Mouse (Mus musculus) forebrain, embryonic 15.5 days (tissue): ENCODE results near the gene M1ap. TPM values are rescaled to one million over a fixed set of nuclear protein-coding genes. Genes with fewer than 3 reads are reported as not detected.

ENCODE experiments used
- ATAC-seq: fragments of 200-750 bp; cut with Nextera tagmentation; replicated peaks from 2 replicates; pipeline ENCODE4 v1.8.0; 2017; ENCODE audit warnings: mild to moderate bottlenecking, moderate TSS enrichment, moderate library complexity
- H3K27ac ChIP-seq: fragments of 300-500 bp; sonication (generic); replicated peaks from 2 replicates; pipeline ENCODE4 v1.5.1; 2015; ENCODE audit warnings: mild to moderate bottlenecking, inconsistent platforms
- H3K27me3 ChIP-seq: fragments of 300-500 bp; sonication (generic); 2 replicates; pipeline ENCODE4 v1.6.1; 2015; ENCODE audit warnings: inconsistent platforms
- H3K36me3 ChIP-seq: fragments of 300-500 bp; sonication (generic); 2 replicates; pipeline ENCODE4 v1.6.1; 2015; ENCODE audit warnings: mild to moderate bottlenecking, inconsistent platforms
- H3K4me1 ChIP-seq: fragments of 300-500 bp; sonication (generic); 2 replicates; pipeline ENCODE4 v1.6.1; 2015; ENCODE audit warnings: inconsistent platforms
- H3K4me2 ChIP-seq: fragments of 300-500 bp; sonication (generic); replicated peaks from 2 replicates; pipeline ENCODE4 v1.6.1; 2015; ENCODE audit warnings: mild to moderate bottlenecking, inconsistent platforms
- H3K4me3 ChIP-seq: fragments of 300-500 bp; sonication (generic); 2 replicates; pipeline ENCODE4 v1.5.1; 2015; ENCODE audit warnings: mild to moderate bottlenecking, inconsistent platforms
- H3K9ac ChIP-seq: fragments of 300-500 bp; sonication (generic); replicated peaks from 2 replicates; pipeline ENCODE4 v1.6.1; 2015; ENCODE audit warnings: mild to moderate bottlenecking, inconsistent platforms
- H3K9me3 ChIP-seq: fragments of 300-500 bp; sonication (generic); 2 replicates; pipeline ENCODE4 v1.6.1; 2016; ENCODE audit warnings: inconsistent platforms
- WGBS: fragments of 180-500 bp; shearing (Covaris S2); methylation state at CpG from one replicate; pipeline ENCODE4 v1.1.7; 2015; ENCODE audit warnings: mixed read lengths; 5-methylcytosine and 5-hydroxymethylcytosine counted together
- polyA plus RNA-seq: library from polyadenylated mRNA; unstranded; fragments of >200 nt; fragmentation: Nextera tagmentation; extraction: Ambion mirVana; gene quantifications from 2 replicates; pipeline ENCODE4 v1.2.1, GENCODE M21; 2015

The M1ap gene
- polyA plus RNA-seq, 1 experiment from 2014 or later, result not detected

DNA sequence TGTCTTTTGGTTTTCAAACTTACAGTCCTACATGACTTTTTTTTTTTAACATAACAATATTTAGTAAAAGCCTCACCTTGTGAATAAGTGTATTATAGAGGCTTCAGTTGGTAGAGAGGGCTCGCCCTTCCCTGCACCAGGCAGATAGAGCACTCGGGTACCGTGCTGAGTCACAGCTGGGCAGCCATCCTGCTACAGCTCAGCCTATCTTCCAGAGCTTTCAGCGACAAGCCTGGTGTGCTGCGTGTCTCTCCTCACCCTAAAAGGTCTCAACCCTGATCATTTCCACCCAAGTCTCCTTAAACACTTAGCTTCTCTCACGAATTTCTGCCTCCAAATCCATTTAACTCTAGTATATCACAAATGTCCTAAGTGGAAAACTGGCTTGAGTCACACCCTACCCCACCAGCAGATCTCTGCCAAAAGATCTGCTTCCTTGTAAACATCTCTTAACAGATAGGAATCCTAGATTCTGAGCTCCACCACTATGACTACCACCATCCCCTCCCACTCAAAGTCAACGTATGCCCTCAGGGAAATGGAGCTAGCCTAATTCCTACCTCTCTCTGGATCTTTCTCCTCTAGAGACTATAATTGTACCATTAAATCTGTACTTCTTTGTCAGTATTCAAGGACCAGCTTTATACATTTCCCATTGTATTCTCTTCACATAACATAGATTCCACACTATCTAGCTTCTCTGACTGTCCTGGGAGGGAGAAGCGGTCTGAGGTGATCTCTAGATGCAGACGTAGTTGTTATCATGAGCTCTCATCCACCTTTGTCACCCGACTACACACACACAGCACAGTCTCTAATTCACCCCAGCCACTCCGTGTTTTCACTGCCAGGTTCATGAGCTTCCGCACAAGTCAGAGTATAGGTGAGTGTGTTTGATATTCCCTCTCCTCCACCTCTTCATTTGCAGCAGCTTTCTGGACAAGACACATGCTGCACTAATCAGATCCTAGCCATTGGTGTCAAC lies 68.1 kb downstream of the M1ap start:
- Histone ChIP-seq H3K4me1 (no peaks in the 10 kb centered on the region), H3K27ac (no peak overlapping the region), H3K36me3 (no peaks in the 10 kb centered on the region), H3K9me3 (no peaks in the 10 kb centered on the region), H3K4me3 (no peak overlapping the region), H3K27me3 (no peaks in the 10 kb centered on the region), H3K9ac (no peak overlapping the region), H3K4me2 (no peak overlapping the region)
- no peak for ATAC-seq
- 74% methylated on average over 12 of the region's 12 CpGs for WGBS

DNA sequence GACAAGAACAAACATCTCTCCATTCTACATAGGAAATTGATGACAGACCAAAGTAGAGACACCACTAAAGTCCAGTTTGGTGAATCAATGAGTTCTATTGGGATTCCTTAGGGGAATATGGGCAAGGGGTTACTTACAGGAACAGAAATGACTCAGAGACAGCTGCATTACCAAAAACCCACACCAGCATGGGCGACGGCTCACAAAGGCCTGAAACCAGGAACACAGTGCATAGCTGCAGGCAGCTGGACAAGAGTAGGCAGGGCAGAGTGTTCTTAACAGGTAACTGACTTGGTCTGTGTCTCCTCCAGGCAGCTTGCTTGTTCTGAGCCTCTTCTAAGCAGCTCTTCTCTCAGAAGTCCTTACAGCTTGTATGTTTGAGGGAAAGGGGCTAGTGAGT lies 69.0 kb downstream of the M1ap start:
- Histone ChIP-seq H3K27ac (no peak overlapping the region), H3K9me3 (no peaks in the 10 kb centered on the region), H3K4me1 (no peaks in the 10 kb centered on the region), H3K27me3 (no peaks in the 10 kb centered on the region), H3K36me3 (no peaks in the 10 kb centered on the region), H3K4me3 (no peak overlapping the region), H3K9ac (no peak overlapping the region), H3K4me2 (no peak overlapping the region)
- no peak for ATAC-seq
- WGBS, result 91% methylated on average over 2 of the region's 2 CpGs

DNA sequence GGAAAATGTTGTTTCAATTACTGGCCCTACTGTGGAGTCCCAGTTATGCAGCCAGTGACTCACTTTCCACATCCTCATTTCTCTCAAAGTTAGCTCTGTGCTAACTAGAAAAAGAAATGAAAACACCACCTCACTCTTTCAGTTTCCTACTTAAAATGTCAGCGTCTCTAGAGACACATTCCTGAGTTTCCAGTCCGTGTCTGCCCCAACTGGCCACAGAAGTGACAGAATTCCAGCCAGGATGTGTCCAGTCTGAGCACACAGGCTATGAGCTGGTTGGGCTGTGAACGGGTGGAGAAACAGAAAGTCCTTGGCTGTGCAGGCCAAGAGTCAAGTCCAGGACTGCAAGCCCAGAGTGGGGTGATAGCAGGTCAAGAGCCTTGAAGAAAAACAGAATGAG lies 70.5 kb downstream of the M1ap start:
- no peaks in the 10 kb centered on the region for H3K9me3 ChIP-seq
- no peak overlapping the region for H3K27ac ChIP-seq
- H3K27me3 ChIP-seq, result no peaks in the 10 kb centered on the region
- no peaks in the 10 kb centered on the region for H3K4me1 ChIP-seq
- H3K9ac ChIP-seq, result no peak overlapping the region
- H3K4me2 ChIP-seq, result no peak overlapping the region
- H3K4me3 ChIP-seq, result no peak overlapping the region
- ATAC-seq, result no peak
- H3K36me3 ChIP-seq, result no peaks in the 10 kb centered on the region
- WGBS, result 82% methylated on average over 3 of the region's 3 CpGs

DNA sequence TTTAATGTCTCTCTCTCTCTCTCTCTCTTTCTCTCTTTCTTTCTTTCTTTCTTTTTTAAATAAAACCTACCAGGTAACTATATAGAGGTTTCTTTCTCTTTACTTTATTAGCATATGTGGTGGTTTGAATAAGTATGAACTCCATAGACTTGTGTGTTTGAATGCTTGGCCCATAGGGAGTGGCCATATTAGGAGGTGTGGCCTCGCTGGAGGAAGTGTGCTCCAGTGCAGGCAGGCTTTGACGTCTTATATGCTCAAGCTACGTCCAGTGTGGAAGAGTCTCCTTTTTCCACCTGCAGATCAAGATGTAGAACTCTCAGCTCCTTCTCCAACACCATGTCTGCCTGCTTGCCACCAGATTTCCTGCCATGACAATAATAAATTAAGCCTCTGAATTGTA lies 72.3 kb downstream of the M1ap start:
- H3K36me3 ChIP-seq, result no peaks in the 10 kb centered on the region
- H3K4me3 ChIP-seq, result no peak overlapping the region
- H3K4me1 ChIP-seq, result no peaks in the 10 kb centered on the region
- H3K27ac ChIP-seq, result no peak overlapping the region
- H3K9me3 ChIP-seq, result no peaks in the 10 kb centered on the region
- no peaks in the 10 kb centered on the region for H3K27me3 ChIP-seq
- 75% methylated on average over 3 of the region's 3 CpGs for WGBS
- H3K9ac ChIP-seq, result no peak overlapping the region
- no peak overlapping the region for H3K4me2 ChIP-seq
- ATAC-seq, result no peak

DNA sequence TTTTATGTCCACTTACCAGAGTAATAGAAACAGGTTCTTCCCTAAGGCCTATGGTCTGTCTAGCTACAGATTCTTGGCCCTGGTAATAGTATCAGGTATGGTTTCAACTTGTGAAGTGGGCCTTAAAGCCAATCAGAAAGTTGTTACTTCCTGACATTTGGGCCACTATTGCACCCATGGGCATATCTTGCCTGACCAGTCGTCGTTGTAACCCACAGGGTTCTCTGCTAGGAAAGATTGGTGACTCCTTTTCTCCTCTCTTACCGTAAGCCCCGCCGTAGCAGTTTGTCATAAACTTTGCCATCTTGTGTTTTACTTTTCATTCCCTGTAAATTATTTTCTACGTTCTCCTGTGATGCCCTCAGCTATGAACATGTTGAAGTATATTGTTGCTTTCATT lies 73.4 kb downstream of the M1ap start:
- 87% methylated on average over 6 of the region's 6 CpGs for WGBS
- H3K4me2 ChIP-seq, result no peak overlapping the region
- H3K27me3 ChIP-seq, result no peaks in the 10 kb centered on the region
- no peak overlapping the region for H3K27ac ChIP-seq
- ATAC-seq, result no peak
- no peak overlapping the region for H3K4me3 ChIP-seq
- H3K9ac ChIP-seq, result no peak overlapping the region
- no peaks in the 10 kb centered on the region for H3K36me3 ChIP-seq
- no peaks in the 10 kb centered on the region for H3K4me1 ChIP-seq
- no peaks in the 10 kb centered on the region for H3K9me3 ChIP-seq

DNA sequence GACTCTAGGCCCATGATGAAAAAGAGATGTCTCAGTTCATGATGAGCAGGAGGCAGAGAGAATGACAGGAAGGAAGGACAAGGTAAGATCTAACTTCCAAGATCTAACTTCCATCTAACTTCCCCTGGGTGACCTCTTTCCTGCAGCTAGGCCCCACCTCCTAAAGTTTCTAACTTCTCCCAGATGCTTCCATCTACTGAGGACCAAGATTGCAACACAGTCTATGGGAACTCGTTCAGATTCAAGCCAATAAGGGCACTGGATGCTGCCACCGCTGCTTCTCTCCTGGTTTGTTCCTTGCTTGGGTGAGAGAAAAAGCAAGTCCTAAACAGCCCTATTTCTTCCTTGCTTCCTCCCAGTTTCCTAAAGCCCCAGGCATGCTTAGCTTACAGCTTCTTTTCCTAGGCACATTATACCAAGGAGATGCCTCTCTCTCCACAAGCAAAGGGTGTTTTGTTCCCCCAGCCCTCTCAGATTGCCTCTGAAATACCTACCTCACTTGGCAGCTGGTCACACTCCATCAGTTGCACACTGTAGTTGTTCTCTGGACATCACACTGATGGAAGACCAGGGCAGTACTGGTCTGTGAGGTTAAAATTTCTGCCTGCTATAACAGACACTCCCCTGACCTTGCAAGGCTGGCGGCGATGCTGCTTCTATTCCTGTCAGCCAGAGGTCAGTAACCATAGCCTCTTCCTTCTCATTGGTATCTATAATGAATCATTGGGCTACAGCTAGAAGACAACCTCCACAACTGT lies 74.3 kb downstream of the M1ap start:
- Histone ChIP-seq H3K4me2 (no peak overlapping the region), H3K4me3 (no peak overlapping the region), H3K27me3 (no peaks in the 10 kb centered on the region), H3K36me3 (no peaks in the 10 kb centered on the region), H3K9me3 (no peaks in the 10 kb centered on the region), H3K9ac (no peak overlapping the region), H3K4me1 (no peaks in the 10 kb centered on the region), H3K27ac (no peak overlapping the region)
- ATAC-seq, result no peak
- WGBS, result 85% methylated on average over 4 of the region's 4 CpGs

DNA sequence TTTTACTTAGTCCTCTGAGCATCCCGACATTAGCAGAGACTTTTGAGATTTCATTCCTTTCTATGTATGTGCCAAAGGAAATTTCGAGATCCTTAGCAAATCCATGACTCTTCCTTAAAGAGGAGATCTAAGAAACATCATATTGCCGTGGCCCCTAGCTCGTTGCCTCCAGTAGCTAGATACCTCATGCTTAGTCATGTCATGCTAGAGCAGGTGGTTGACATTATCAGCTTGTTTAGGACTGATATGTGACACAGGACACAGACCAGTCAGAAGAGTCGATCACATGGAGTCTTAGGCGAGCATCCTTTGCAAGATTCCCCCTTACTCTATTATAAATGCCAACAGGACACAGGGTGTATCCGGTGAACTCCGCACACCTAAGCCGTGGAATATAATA lies 76.3 kb downstream of the M1ap start:
- Histone ChIP-seq H3K27ac (no peak overlapping the region), H3K9ac (no peak overlapping the region), H3K4me2 (no peak overlapping the region), H3K27me3 (no peaks in the 10 kb centered on the region), H3K36me3 (no peaks in the 10 kb centered on the region), H3K4me3 (no peak overlapping the region), H3K4me1 (no peaks in the 10 kb centered on the region), H3K9me3 (no peaks in the 10 kb centered on the region)
- 85% methylated on average over 9 of the region's 9 CpGs for WGBS
- no peak for ATAC-seq

DNA sequence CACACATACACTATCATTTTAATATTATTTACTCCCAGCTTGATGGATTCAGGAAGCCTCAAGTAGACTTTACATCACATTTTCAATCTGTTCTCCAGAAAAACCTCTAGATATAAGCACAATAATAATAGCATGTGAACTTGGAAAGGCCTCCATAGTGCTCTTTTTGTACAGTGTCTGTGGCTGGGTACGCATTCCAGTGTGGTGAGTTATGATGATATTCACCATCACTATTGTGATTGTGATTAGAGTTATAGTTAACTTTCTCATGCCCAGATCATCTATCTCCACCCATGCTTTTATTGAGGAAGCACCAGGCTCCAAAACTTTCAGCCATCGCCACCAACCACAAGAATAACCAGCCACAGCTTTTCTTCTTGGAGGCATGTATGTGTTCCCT lies 77.1 kb downstream of the M1ap start:
- no peaks in the 10 kb centered on the region for H3K36me3 ChIP-seq
- H3K9me3 ChIP-seq, result no peaks in the 10 kb centered on the region
- ATAC-seq, result no peak
- no peaks in the 10 kb centered on the region for H3K4me1 ChIP-seq
- no peak overlapping the region for H3K9ac ChIP-seq
- H3K27ac ChIP-seq, result no peak overlapping the region
- no peaks in the 10 kb centered on the region for H3K27me3 ChIP-seq
- no peak overlapping the region for H3K4me2 ChIP-seq
- H3K4me3 ChIP-seq, result no peak overlapping the region
- WGBS, result 86% methylated on average over 2 of the region's 2 CpGs

DNA sequence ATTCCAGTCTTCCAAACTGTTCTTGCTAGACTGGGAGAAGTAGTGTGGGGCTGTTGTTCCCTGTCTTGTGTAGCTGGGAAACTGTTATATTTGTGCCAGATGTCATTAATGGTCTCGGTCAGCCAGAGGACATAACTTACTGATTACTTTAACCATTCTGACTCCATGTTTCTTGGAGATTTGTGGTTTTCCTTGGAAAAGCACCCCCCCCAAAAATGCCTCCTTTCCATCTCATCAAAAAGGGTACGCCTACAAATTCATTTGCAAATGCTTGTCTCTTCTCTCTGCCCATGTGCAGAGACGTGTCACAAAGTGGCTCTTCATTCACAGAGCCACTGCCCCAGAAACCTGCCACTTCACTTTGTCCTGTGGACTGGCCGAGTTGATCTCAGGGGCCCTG lies 77.7 kb downstream of the M1ap start:
- H3K27me3 ChIP-seq, result peaks cover 5% of the 10 kb centered on the region; the same call in 1 of the 2 replicates
- no peaks in the 10 kb centered on the region for H3K4me1 ChIP-seq
- no peak overlapping the region for H3K9ac ChIP-seq
- WGBS, result 76% methylated on average over 4 of the region's 4 CpGs
- H3K4me2 ChIP-seq, result no peak overlapping the region
- H3K9me3 ChIP-seq, result no peaks in the 10 kb centered on the region
- H3K36me3 ChIP-seq, result no peaks in the 10 kb centered on the region
- H3K4me3 ChIP-seq, result no peak overlapping the region
- H3K27ac ChIP-seq, result no peak overlapping the region
- ATAC-seq, result no peak

DNA sequence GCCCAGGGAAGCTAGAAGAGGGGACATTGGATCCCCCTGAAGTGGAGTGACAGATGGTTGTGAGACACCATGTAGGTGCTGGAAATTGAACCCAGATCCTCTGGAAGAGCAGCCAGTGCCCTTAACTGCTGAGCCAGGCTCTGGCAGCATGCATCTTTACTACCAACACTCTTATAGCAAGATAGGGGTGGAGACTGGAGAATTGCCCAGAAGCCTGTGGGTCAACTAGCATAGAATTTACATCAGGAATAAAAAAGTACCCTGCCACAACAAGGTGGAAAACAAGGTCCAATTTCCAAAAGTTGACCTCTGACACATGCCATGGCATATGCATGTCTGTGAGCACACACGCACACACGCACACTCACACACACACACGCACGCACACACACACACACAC lies 78.5 kb downstream of the M1ap start:
- Histone ChIP-seq H3K36me3 (no peaks in the 10 kb centered on the region), H3K27me3 (peaks cover 5% of the 10 kb centered on the region; the same call in 1 of the 2 replicates), H3K27ac (no peak overlapping the region), H3K9ac (no peak overlapping the region), H3K9me3 (no peaks in the 10 kb centered on the region), H3K4me2 (no peak overlapping the region), H3K4me3 (no peak overlapping the region), H3K4me1 (no peaks in the 10 kb centered on the region)
- ATAC-seq, result no peak
- 96% methylated on average over 4 of the region's 4 CpGs for WGBS

DNA sequence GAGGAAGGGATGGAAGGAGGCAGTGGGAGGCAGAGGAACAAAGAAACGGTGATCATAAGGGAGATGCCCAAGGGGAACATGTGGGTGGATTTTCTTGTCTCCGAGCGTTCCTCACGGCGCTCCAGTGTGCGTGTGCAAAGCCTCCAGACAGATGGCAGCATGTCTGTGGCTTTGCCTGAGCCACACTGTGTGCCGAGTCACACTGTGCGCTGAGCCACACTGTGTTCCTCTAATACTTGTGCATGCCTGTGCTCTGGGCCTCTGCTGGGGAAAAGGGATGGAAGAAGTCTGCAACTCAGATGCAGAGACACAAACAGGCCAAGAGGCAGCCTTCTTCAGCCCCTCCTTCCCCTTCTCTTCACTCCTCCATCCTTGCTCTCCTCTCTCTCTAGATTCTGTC lies 80.6 kb downstream of the M1ap start:
- WGBS, result 69% methylated on average over 8 of the region's 8 CpGs
- ATAC-seq, result no peak
- peaks cover 21% of the 10 kb centered on the region; the same call in 1 of the 2 replicates for H3K27me3 ChIP-seq
- no peak overlapping the region for H3K4me2 ChIP-seq
- H3K9me3 ChIP-seq, result no peaks in the 10 kb centered on the region
- H3K4me3 ChIP-seq, result no peak overlapping the region
- H3K27ac ChIP-seq, result no peak overlapping the region
- H3K4me1 ChIP-seq, result peaks cover 3% of the 10 kb centered on the region
- H3K36me3 ChIP-seq, result no peaks in the 10 kb centered on the region
- no peak overlapping the region for H3K9ac ChIP-seq

DNA sequence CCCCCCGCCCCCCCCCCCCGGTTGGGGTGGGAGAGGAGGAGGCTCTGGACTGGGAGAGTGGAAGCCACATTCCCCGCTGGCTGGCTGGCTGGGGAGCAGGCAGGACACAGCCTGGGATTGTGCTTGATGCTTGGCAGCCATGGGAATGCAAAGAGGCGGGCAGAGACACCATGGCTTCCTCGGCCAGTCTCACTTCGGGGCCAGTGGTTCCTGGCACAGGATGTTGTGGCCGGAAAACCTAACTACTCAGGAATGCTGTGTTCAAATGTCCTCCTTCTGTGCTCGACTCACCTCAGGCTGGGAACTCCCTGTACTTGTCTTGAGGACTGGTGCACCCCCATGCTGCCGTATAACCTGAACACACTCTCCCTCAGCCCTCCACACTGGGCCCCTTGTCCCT lies 81.0 kb downstream of the M1ap start:
- no peak overlapping the region for H3K4me2 ChIP-seq
- H3K27me3 ChIP-seq, result peaks cover 22% of the 10 kb centered on the region; the same call in 1 of the 2 replicates
- H3K4me3 ChIP-seq, result no peak overlapping the region
- no peak overlapping the region for H3K27ac ChIP-seq
- peaks cover 7% of the 10 kb centered on the region for H3K4me1 ChIP-seq
- no peak overlapping the region for H3K9ac ChIP-seq
- H3K36me3 ChIP-seq, result no peaks in the 10 kb centered on the region
- no peaks in the 10 kb centered on the region for H3K9me3 ChIP-seq
- 58% methylated on average over 8 of the region's 9 CpGs for WGBS
- no peak for ATAC-seq
